ENCODE assay signal across 8 mouse cellular contexts in genomic region chr13:55105953-55106691, GRCm38 (mm10). TPM values are rescaled to one million over a fixed set of nuclear protein-coding genes. Genes with fewer than 3 reads are reported as not detected.
A peak's percentile ranks its signal among the peaks of the same experiment; 100 is the strongest.
DNase-seq lines count a peak whose midpoint lies in the region; ATAC-seq and TF ChIP-seq lines count a peak whose summit lies in the region.

No protein-coding gene starts in this region.

- H3K27me3 ChIP-seq in G1E (ENCODE audit: insufficient read depth, low read length), result no peaks in the 10 kb centered on the region
- H3K27me3 ChIP-seq in heart, embryonic 12.5 days (replicated peaks), result no peaks in the 10 kb centered on the region
- H3K27me3 ChIP-seq in limb, embryonic 13.5 days, result no peaks in the 10 kb centered on the region
- no peaks in the 10 kb centered on the region for H3K27me3 ChIP-seq in neural tube, embryonic 12.5 days (replicated peaks)

- TF ChIP-seq CTCF in layer of hippocampus, adult 2 months (conservative IDR thresholded peaks at IDR 0.05), result no peak
- TF ChIP-seq CTCF in G1E (IDR thresholded peaks at IDR 0.05; ENCODE audit: low read depth, low read length), result no peak

- no peak for DNase-seq in layer of hippocampus, adult 2 months (ENCODE audit: low spot score in 2 of 2)
- DNase-seq in layer of hippocampus, adult 9-10 months (ENCODE audit: low spot score), result no peak
- peak; percentile 8 for DNase-seq in G1E (ENCODE audit: low spot score)
- DNase-seq in cerebellum, postnatal 25 days, result peak; percentile 17 to 34
- no peak for DNase-seq in yolk sac, embryonic 10.5 days (ENCODE audit: low spot score)

- no peak for ATAC-seq in G1E (ENCODE audit: extremely low read depth, insufficient number of reproducible peaks, low FRiP score, poor library complexity, severe bottlenecking)
- no peak for ATAC-seq in heart, embryonic 12.5 days (ENCODE audit: insufficient number of reproducible peaks, low FRiP score)
- ATAC-seq in limb, embryonic 13.5 days (ENCODE audit: low FRiP score, low read depth), result no peak
- no peak for ATAC-seq in neural tube, embryonic 12.5 days (ENCODE audit: low FRiP score, low read depth)

- 15% methylated on average over 8 of the region's 8 CpGs for WGBS in heart, embryonic 12.5 days
- WGBS in limb, embryonic 13.5 days, result 17% methylated on average over 8 of the region's 8 CpGs
- WGBS in neural tube, embryonic 12.5 days, result 23% methylated on average over 8 of the region's 8 CpGs

- H3K9ac ChIP-seq in heart, embryonic 12.5 days, result peak overlapping the region; percentile 89
- peak overlapping the region; percentile 87 for H3K9ac ChIP-seq in limb, embryonic 13.5 days
- H3K9ac ChIP-seq in neural tube, embryonic 12.5 days, result peak overlapping the region; percentile 86

- H3K9me3 ChIP-seq in G1E (replicated peaks), result no peaks in the 10 kb centered on the region; the same call in 1 of the 2 replicates
- H3K9me3 ChIP-seq in heart, embryonic 12.5 days (replicated peaks), result no peaks in the 10 kb centered on the region
- H3K9me3 ChIP-seq in limb, embryonic 13.5 days, result no peaks in the 10 kb centered on the region
- no peaks in the 10 kb centered on the region for H3K9me3 ChIP-seq in neural tube, embryonic 12.5 days

- H3K4me1 ChIP-seq in G1E (ENCODE audit: insufficient read depth, low read depth, low read length), result peaks cover 31% of the 10 kb centered on the region
- H3K4me1 ChIP-seq in heart, embryonic 12.5 days (replicated peaks), result peaks cover 24% of the 10 kb centered on the region
- peaks cover 14% of the 10 kb centered on the region for H3K4me1 ChIP-seq in limb, embryonic 13.5 days
- peaks cover 6% of the 10 kb centered on the region for H3K4me1 ChIP-seq in neural tube, embryonic 12.5 days

- H3K27ac ChIP-seq in layer of hippocampus, adult 2 months, result peak overlapping the region; percentile 94
- peak overlapping the region; percentile 85 for H3K27ac ChIP-seq in heart, embryonic 12.5 days (ENCODE audit: poor library complexity, severe bottlenecking)
- no peak overlapping the region; the same call in 1 of the 2 replicates for H3K27ac ChIP-seq in limb, embryonic 13.5 days
- H3K27ac ChIP-seq in neural tube, embryonic 12.5 days, result no peak overlapping the region

- peak overlapping the region; percentile 85 for H3K4me3 ChIP-seq in layer of hippocampus, adult 2 months
- peak overlapping the region; percentile 99 for H3K4me3 ChIP-seq in G1E (ENCODE audit: low read depth, low read length)
- peak overlapping the region; percentile 91 for H3K4me3 ChIP-seq in heart, embryonic 12.5 days
- H3K4me3 ChIP-seq in limb, embryonic 13.5 days, result peak overlapping the region; percentile 82
- peak overlapping the region; percentile 82 for H3K4me3 ChIP-seq in neural tube, embryonic 12.5 days

- peaks cover 36% of the 10 kb centered on the region for H3K36me3 ChIP-seq in G1E (replicated peaks)
- H3K36me3 ChIP-seq in heart, embryonic 12.5 days, result peaks cover 21% of the 10 kb centered on the region
- peaks cover 24% of the 10 kb centered on the region for H3K36me3 ChIP-seq in limb, embryonic 13.5 days
- H3K36me3 ChIP-seq in neural tube, embryonic 12.5 days, result peaks cover 15% of the 10 kb centered on the region

- H3K4me2 ChIP-seq in heart, embryonic 12.5 days, result peak overlapping the region; percentile 75
- peak overlapping the region; percentile 76 for H3K4me2 ChIP-seq in limb, embryonic 13.5 days (replicated peaks)
- H3K4me2 ChIP-seq in neural tube, embryonic 12.5 days (replicated peaks), result peak overlapping the region; percentile 82

RNA-seq across cellular contexts. Expression of gene Zfp346, which starts 1.0 kb away (rescaled TPM):
- total RNA-seq in layer of hippocampus, adult 2 months (2021), result 10 to 100 TPM; 43.0 to 50.3 TPM
- total RNA-seq in G1E (2014; fragmentation: Nextera tagmentation), result 38.0 and 41.8 TPM in 2 replicates
- 15.0 and 15.7 TPM in 2 replicates for total RNA-seq in G1E (2017)
- 11.3 and 13.8 TPM in 2 replicates for polyA plus RNA-seq in G1E (2012)
- polyA plus RNA-seq in heart, embryonic 12.5 days (2016; fragmentation: Nextera tagmentation; extraction: Ambion mirVana), result 18.6 and 20.5 TPM in 2 replicates
- polyA plus RNA-seq in limb, embryonic 13.5 days (2015; fragmentation: Nextera tagmentation; extraction: Ambion mirVana), result 26.4 and 31.5 TPM in 2 replicates
- polyA plus RNA-seq in neural tube, embryonic 12.5 days (2016; fragmentation: Nextera tagmentation; extraction: Ambion mirVana), result 23.7 and 26.1 TPM in 2 replicates

RNA-seq across cellular contexts. Expression of gene Uimc1, which starts 6.0 kb away (rescaled TPM):
- total RNA-seq in layer of hippocampus, adult 2 months (2021), result 10 to 100 TPM; 27.9 to 28.5 TPM
- total RNA-seq in G1E (2014; fragmentation: Nextera tagmentation) (52.4 and 54.8 TPM in 2 replicates), G1E (2017) (49.3 and 55.0 TPM in 2 replicates)
- polyA plus RNA-seq in G1E (2012), result 6.6 and 7.8 TPM in 2 replicates
- polyA plus RNA-seq in heart, embryonic 12.5 days (2016; fragmentation: Nextera tagmentation; extraction: Ambion mirVana), result 14.3 and 15.4 TPM in 2 replicates
- 29.8 and 30.6 TPM in 2 replicates for polyA plus RNA-seq in limb, embryonic 13.5 days (2015; fragmentation: Nextera tagmentation; extraction: Ambion mirVana)
- 22.4 and 22.6 TPM in 2 replicates for polyA plus RNA-seq in neural tube, embryonic 12.5 days (2016; fragmentation: Nextera tagmentation; extraction: Ambion mirVana)

RNA-seq across cellular contexts. Expression of gene Gm17617, which starts 27.2 kb away (rescaled TPM):
- total RNA-seq in layer of hippocampus, adult 2 months (2021), result not detected
- total RNA-seq in G1E (2014; fragmentation: Nextera tagmentation) (not detected in 2 replicates), G1E (2017) (not detected in 2 replicates)
- not detected in 2 replicates for polyA plus RNA-seq in G1E (2012)
- polyA plus RNA-seq in heart, embryonic 12.5 days (2016; fragmentation: Nextera tagmentation; extraction: Ambion mirVana), result not detected in 2 replicates
- not detected in 2 replicates for polyA plus RNA-seq in limb, embryonic 13.5 days (2015; fragmentation: Nextera tagmentation; extraction: Ambion mirVana)
- polyA plus RNA-seq in neural tube, embryonic 12.5 days (2016; fragmentation: Nextera tagmentation; extraction: Ambion mirVana), result not detected in 2 replicates

RNA-seq across cellular contexts. Expression of gene Fgfr4, which starts 46.3 kb away (rescaled TPM):
- total RNA-seq in layer of hippocampus, adult 2 months (2021), result under 1 TPM; 0.36 to 0.42 TPM
- total RNA-seq in G1E (2014; fragmentation: Nextera tagmentation) (not detected in 2 replicates), G1E (2017) (0.05 TPM in 1 of 2 replicates, not detected in the other)
- not detected in 2 replicates for polyA plus RNA-seq in G1E (2012)
- 0.45 and 0.51 TPM in 2 replicates for polyA plus RNA-seq in heart, embryonic 12.5 days (2016; fragmentation: Nextera tagmentation; extraction: Ambion mirVana)
- polyA plus RNA-seq in limb, embryonic 13.5 days (2015; fragmentation: Nextera tagmentation; extraction: Ambion mirVana), result 11.8 and 12.0 TPM in 2 replicates
- 2.8 and 3.7 TPM in 2 replicates for polyA plus RNA-seq in neural tube, embryonic 12.5 days (2016; fragmentation: Nextera tagmentation; extraction: Ambion mirVana)

Comparison
In these comparisons a context has a peak if more than half of its experiments do, and no peak if none do; other contexts are left out.
1. DNase-seq: peak in G1E (single experiment) and cerebellum, postnatal 25 days (2 of 2); none in layer of hippocampus, adult 2 months (0 of 2), layer of hippocampus, adult 9-10 months (single experiment) and yolk sac, embryonic 10.5 days (single experiment).
2. H3K27ac ChIP-seq: peak in layer of hippocampus, adult 2 months (single experiment) and heart, embryonic 12.5 days (single experiment); none in limb, embryonic 13.5 days (single experiment) and neural tube, embryonic 12.5 days (single experiment).
3. Peak in every context shown above with its lines, with median percentiles within 50 percentile points of each other: H3K4me3 ChIP-seq, H3K4me2 ChIP-seq and H3K9ac ChIP-seq.